Mouse (Mus musculus): ENCODE measurements around the gene Vmn2r61. TPM values are rescaled to one million over a fixed set of nuclear protein-coding genes. Genes with fewer than 3 reads are reported as not detected.

Vmn2r61 gene
- not detected for total RNA-seq (2021)
- long read RNA-seq, experiment 1, result 0 reads
- long read RNA-seq, experiment 2, result 0 reads

DNA sequence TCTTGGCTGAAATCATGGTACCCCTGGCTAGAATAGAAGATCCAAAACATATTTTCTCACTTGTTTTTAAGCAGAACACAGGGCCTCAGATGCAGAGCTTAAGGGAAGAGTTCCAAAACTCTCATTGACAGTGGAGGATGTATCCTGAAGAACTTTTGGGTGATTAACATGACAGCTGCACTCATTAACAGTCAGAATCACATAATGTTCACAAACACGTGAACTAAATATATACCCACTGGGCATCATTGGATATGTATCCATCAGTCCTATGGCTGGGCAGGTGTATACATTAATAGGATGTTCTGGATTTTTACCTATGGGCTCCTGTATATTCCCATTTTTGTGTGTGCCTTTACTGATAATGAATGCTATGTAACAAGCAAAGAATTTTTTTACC lies at the start of gene Vmn2r61:
TSS of gene Vmn2r61 (plus strand) at position 301 of the 400 bp plus-strand sequence.
- DNase-seq, result no peak

Other genes with a start within 250 kb of the Vmn2r61 start
- gene Vmn2r59, start 201.0 kb upstream of the Vmn2r61 start, total RNA-seq (2021), result not detected
- not detected for gene Vmn2r60, start 152.3 kb upstream of the Vmn2r61 start, total RNA-seq (2021)
- gene 4933421I07Rik, start 188.1 kb downstream of the Vmn2r61 start, total RNA-seq (2021), result not detected
- gene Zfp141, start 245.7 kb downstream of the Vmn2r61 start, total RNA-seq (2021), result 1 to 10 TPM; 4.7 to 6.1 TPM

Data from gastrocnemius, postnatal 25 days (tissue).